Mouse (Mus musculus): ENCODE data around the gene Cyp46a1.

DNA sequence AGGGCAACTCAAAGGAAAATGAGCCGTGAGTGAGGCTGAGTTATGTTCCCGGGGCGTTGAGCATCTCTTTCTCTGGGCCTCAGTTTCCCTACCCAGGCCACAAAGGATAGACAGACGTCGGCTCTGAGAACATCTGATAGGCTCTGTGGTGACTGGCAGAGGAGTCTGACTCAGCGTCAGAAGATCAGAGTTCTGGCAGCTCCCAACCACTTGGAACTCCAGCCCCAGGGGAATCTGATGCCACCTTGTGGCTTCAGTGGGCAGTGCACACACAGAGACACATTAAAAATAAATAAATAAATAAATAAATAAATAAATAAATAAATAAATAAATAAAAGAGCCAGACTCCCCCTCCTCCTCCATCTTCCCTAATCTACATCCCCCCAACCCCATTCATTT, 37.1 kb upstream of the Cyp46a1 start:
- TF ChIP-seq CTCF (IDR thresholded peaks at IDR 0.05; ENCODE audit: low read depth, low read length) = peak; percentile 45; the same call in 1 of the 2 replicates
- TF ChIP-seq POLR2A (IDR thresholded peaks at IDR 0.05; ENCODE audit: extremely low read depth, insufficient read depth, low read length) = no peak

Data from liver, adult 2 months (tissue).